Comparison of ENCODE assay signal across 9 mouse cellular contexts in genomic region chr7:133765849-133766243, GRCm38 (mm10). TPM values are rescaled to one million over a fixed set of nuclear protein-coding genes. Genes with fewer than 3 reads are reported as not detected.
DNase-seq lines count a peak whose midpoint lies in the region; ATAC-seq and TF ChIP-seq lines count a peak whose summit lies in the region.
"Had no signal": no experiment of that assay in that cellular context is flagged by ENCODE, and none has a peak within 500 bp of the region (broad histone marks: within the 10 kb centered on the region; RNA-seq: fewer than 3 reads in every experiment).

No protein-coding gene starts in this region.

- no peak overlapping the region for H3K9ac ChIP-seq in midbrain, embryonic 14.5 days (replicated peaks; ENCODE audit: low read length)
- H3K9ac ChIP-seq: stomach, embryonic 15.5 days had no signal

- H3K27me3 ChIP-seq in midbrain, embryonic 14.5 days (ENCODE audit: control insufficient read depth, insufficient read depth, low read length), result no peaks in the 10 kb centered on the region
- H3K27me3 ChIP-seq: stomach, embryonic 15.5 days had no signal

- H3K4me2 ChIP-seq in midbrain, embryonic 14.5 days (ENCODE audit: low read length), result no peak overlapping the region
- H3K4me2 ChIP-seq: stomach, embryonic 15.5 days had no signal

- TF ChIP-seq CTCF in layer of hippocampus, adult 2 months (conservative IDR thresholded peaks at IDR 0.05), result no peak

- WGBS in midbrain, embryonic 14.5 days, result 60% methylated on average over 13 of the region's 13 CpGs

- peak; percentile 79 for DNase-seq in adipocyte (ENCODE audit: low spot score)
- DNase-seq in frontal cortex, postnatal 14 days (ENCODE audit: low spot score in 2 of 2), result peak; percentile 49 to 51
- DNase-seq in layer of hippocampus, adult 2 months (ENCODE audit: low spot score in 2 of 2), result peak; percentile 67 to 71
- DNase-seq in midbrain, embryonic 14.5 days, result peak; percentile 73
- DNase-seq in retina, postnatal 1 day, result no peak

- peak overlapping the region; percentile 3 for H3K27ac ChIP-seq in layer of hippocampus, adult 2 months
- H3K27ac ChIP-seq in midbrain, embryonic 14.5 days (replicated peaks; ENCODE audit: low read depth, low read length), result peak overlapping the region; percentile 55
- H3K27ac ChIP-seq: stomach, embryonic 15.5 days had no signal

- no peaks in the 10 kb centered on the region for H3K9me3 ChIP-seq in midbrain, embryonic 14.5 days (ENCODE audit: control insufficient read depth, low read length)
- H3K9me3 ChIP-seq: stomach, embryonic 15.5 days had no signal

- H3K4me1 ChIP-seq in midbrain, embryonic 14.5 days (ENCODE audit: control insufficient read depth, insufficient read depth, low read length), result peaks cover 15% of the 10 kb centered on the region
- H3K4me1 ChIP-seq: stomach, embryonic 15.5 days had no signal

- H3K4me3 ChIP-seq in layer of hippocampus, adult 2 months, result no peak overlapping the region
- H3K4me3 ChIP-seq in midbrain, embryonic 14.5 days (replicated peaks; ENCODE audit: low read depth, low read length), result no peak overlapping the region
- H3K4me3 ChIP-seq: stomach, embryonic 15.5 days had no signal

- peak; percentile 77; the same call in 1 of the 2 replicates for ATAC-seq in cerebellum, adult (ENCODE audit: insufficient number of reproducible peaks, low FRiP score, low TSS enrichment)
- ATAC-seq in midbrain, embryonic 14.5 days (ENCODE audit: low FRiP score, low TSS enrichment), result peak; percentile 66; the same call in 1 of the 2 replicates
- ATAC-seq in megakaryocyte progenitor cell, adult 5-6 weeks (replicated peaks; ENCODE audit: poor library complexity), result no peak

- no peaks in the 10 kb centered on the region; the same call in 1 of the 2 replicates for H3K36me3 ChIP-seq in midbrain, embryonic 14.5 days (ENCODE audit: control insufficient read depth, insufficient read depth, low read length)
- H3K36me3 ChIP-seq: stomach, embryonic 15.5 days had no signal

RNA-seq across cellular contexts. Expression of gene Fank1, which starts 10.8 kb away (rescaled TPM):
- total RNA-seq in layer of hippocampus, adult 2 months (2021), result 1 to 10 TPM; 2.0 to 2.5 TPM
- 3.8 and 3.9 TPM in 2 replicates for polyA plus RNA-seq in midbrain, embryonic 14.5 days (2014; fragmentation: Nextera tagmentation; extraction: Ambion mirVana)
- total RNA-seq in megakaryocyte progenitor cell, adult 5-6 weeks (2015), result not detected in 2 replicates
- total RNA-seq in megakaryocyte progenitor cell, adult 5-6 weeks (2017), result not detected in 2 replicates
- polyA plus RNA-seq: liver, embryonic 16.5 days had no signal

RNA-seq across cellular contexts. Expression of gene Dhx32, which starts 16.7 kb away (rescaled TPM):
- 10 to 100 TPM; 36.5 to 39.2 TPM for total RNA-seq in layer of hippocampus, adult 2 months (2021)
- 34.2 and 46.4 TPM in 2 replicates for polyA plus RNA-seq in midbrain, embryonic 14.5 days (2014; fragmentation: Nextera tagmentation; extraction: Ambion mirVana)
- total RNA-seq in megakaryocyte progenitor cell, adult 5-6 weeks (2015), result 8.4 and 11.0 TPM in 2 replicates
- 21.7 and 23.6 TPM in 2 replicates for total RNA-seq in megakaryocyte progenitor cell, adult 5-6 weeks (2017)

RNA-seq across cellular contexts. Expression of gene Uros, which starts 56.0 kb away (rescaled TPM):
- 10 to 100 TPM; 17.7 to 21.3 TPM for total RNA-seq in layer of hippocampus, adult 2 months (2021)
- polyA plus RNA-seq in midbrain, embryonic 14.5 days (2014; fragmentation: Nextera tagmentation; extraction: Ambion mirVana), result 57.7 and 58.3 TPM in 2 replicates
- total RNA-seq in megakaryocyte progenitor cell, adult 5-6 weeks (2015), result 14.3 and 21.7 TPM in 2 replicates
- 18.3 and 23.3 TPM in 2 replicates for total RNA-seq in megakaryocyte progenitor cell, adult 5-6 weeks (2017)

RNA-seq across cellular contexts. Expression of gene Bccip, which starts 56.7 kb away (rescaled TPM):
- total RNA-seq in layer of hippocampus, adult 2 months (2021), result 10 to 100 TPM; 68.7 to 69.9 TPM
- 76.9 and 89.0 TPM in 2 replicates for polyA plus RNA-seq in midbrain, embryonic 14.5 days (2014; fragmentation: Nextera tagmentation; extraction: Ambion mirVana)
- 106 TPM in 2 replicates for total RNA-seq in megakaryocyte progenitor cell, adult 5-6 weeks (2015)
- total RNA-seq in megakaryocyte progenitor cell, adult 5-6 weeks (2017), result 105 and 140 TPM in 2 replicates
